Mouse (Mus musculus): ENCODE measurements at regions not wholly inside any gene's neighbourhood (a gene's known extent, or its start where the extent isn't known, plus 50 kb on each side); places are given as distances from the start of the nearest gene placed in this dataset.
A peak's percentile ranks its signal among the peaks of the same experiment; 100 is the strongest.

- Histone ChIP-seq H3K27ac (ENCODE audit: low read length) (0 out of 2 replicates have a peak overlapping the region, but pooled peaks have one; percentile 32), H3K4me2 (ENCODE audit: low read length) (no peak overlapping the region), H3K36me3 (ENCODE audit: control insufficient read depth, insufficient read depth, low read length) (no peaks in the 10 kb centered on the region), H3K4me3 (ENCODE audit: low read depth, low read length) (no peak overlapping the region), H3K9me3 (replicated peaks; ENCODE audit: control insufficient read depth, low read length, poor library complexity, severe bottlenecking) (no peaks in the 10 kb centered on the region), H3K9ac (ENCODE audit: low read depth, low read length) (no peak overlapping the region), H3K27me3 (ENCODE audit: control insufficient read depth, insufficient read depth, low read depth, low read length) (no peaks in the 10 kb centered on the region), H3K4me1 (ENCODE audit: control insufficient read depth, insufficient read depth, low read length) (no peaks in the 10 kb centered on the region; the same call in 1 of the 2 replicates)
- WGBS: 61% methylated on average over 16 of the region's 16 CpGs
- ATAC-seq: no peak
These were observed 250.3 kb upstream of the Ppp2r3a start for GRCm38 (mm10) chr9:101501706-101502465.

GRCm38 (mm10) chr9:101501036-101501435 is 249.4 kb upstream of the Ppp2r3a start:
- H3K36me3 ChIP-seq (ENCODE audit: control insufficient read depth, insufficient read depth, low read length): no peaks in the 10 kb centered on the region
- H3K9me3 ChIP-seq (replicated peaks; ENCODE audit: control insufficient read depth, low read length, poor library complexity, severe bottlenecking): no peaks in the 10 kb centered on the region
- no peak overlapping the region for H3K4me2 ChIP-seq (ENCODE audit: low read length)
- H3K27ac ChIP-seq (ENCODE audit: low read length): no peak overlapping the region
- WGBS: 94% methylated on average over 3 of the region's 3 CpGs
- H3K4me3 ChIP-seq (ENCODE audit: low read depth, low read length): no peak overlapping the region
- no peak overlapping the region for H3K9ac ChIP-seq (ENCODE audit: low read depth, low read length)
- no peak for ATAC-seq
- H3K27me3 ChIP-seq (ENCODE audit: control insufficient read depth, insufficient read depth, low read depth, low read length): no peaks in the 10 kb centered on the region
- peaks cover under 1% of the 10 kb centered on the region for H3K4me1 ChIP-seq (ENCODE audit: control insufficient read depth, insufficient read depth, low read length)

DNA sequence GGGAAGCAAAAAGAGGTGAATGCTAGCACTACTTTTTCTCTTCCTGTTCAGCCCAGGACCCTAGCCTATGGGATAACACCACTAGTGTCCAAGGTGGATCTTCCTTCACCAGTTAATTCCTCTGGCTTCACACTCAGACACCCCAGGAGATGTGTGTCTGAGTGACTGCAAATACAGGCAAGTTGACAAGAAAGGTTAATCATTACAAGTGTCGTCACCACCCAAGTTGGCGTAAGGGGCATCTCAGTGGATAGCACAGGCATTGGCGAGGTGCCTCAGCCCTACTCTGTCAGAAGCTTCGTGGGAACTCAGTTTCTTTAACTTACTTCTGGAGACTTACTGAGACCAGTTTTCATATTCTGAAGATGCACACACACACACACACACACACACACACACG is 247.1 kb upstream of the Ppp2r3a start:
- Histone ChIP-seq H3K27ac (ENCODE audit: low read length) (no peak overlapping the region), H3K4me3 (ENCODE audit: low read depth, low read length) (no peak overlapping the region), H3K4me1 (ENCODE audit: control insufficient read depth, insufficient read depth, low read length) (peaks cover 7% of the 10 kb centered on the region), H3K9me3 (replicated peaks; ENCODE audit: control insufficient read depth, low read length, poor library complexity, severe bottlenecking) (no peaks in the 10 kb centered on the region), H3K36me3 (ENCODE audit: control insufficient read depth, insufficient read depth, low read length) (no peaks in the 10 kb centered on the region), H3K4me2 (ENCODE audit: low read length) (no peak overlapping the region), H3K27me3 (ENCODE audit: control insufficient read depth, insufficient read depth, low read depth, low read length) (no peaks in the 10 kb centered on the region), H3K9ac (ENCODE audit: low read depth, low read length) (no peak overlapping the region)
- WGBS: 94% methylated on average over 5 of the region's 5 CpGs
- no peak for ATAC-seq

DNA sequence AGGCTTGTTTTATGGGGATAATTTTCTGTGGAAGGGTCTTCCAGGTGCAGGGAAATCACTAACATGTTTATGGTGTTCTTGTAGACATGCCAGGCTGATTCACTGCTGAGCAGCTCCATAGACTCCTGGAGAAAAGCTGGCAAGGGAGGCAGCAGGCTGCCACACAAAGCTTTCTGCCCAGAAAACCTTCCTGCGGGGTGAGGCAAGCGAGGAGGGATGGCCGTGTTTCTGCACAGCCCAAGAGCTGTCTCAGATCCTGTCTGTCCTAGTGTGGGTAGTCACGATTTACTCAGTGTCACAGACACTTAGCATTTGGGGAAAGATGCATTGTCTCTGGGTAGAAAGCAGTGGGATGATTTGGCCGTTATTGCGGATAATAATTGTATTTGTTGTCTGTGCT is 244.2 kb upstream of the Ppp2r3a start:
- Histone ChIP-seq H3K4me3 (ENCODE audit: low read depth, low read length) (no peak overlapping the region), H3K9me3 (replicated peaks; ENCODE audit: control insufficient read depth, low read length, poor library complexity, severe bottlenecking) (no peaks in the 10 kb centered on the region), H3K9ac (ENCODE audit: low read depth, low read length) (peak overlapping the region; percentile 36; the same call in 1 of the 2 replicates), H3K36me3 (ENCODE audit: control insufficient read depth, insufficient read depth, low read length) (no peaks in the 10 kb centered on the region), H3K4me2 (ENCODE audit: low read length) (no peak overlapping the region), H3K27me3 (ENCODE audit: control insufficient read depth, insufficient read depth, low read depth, low read length) (no peaks in the 10 kb centered on the region), H3K4me1 (ENCODE audit: control insufficient read depth, insufficient read depth, low read length) (peaks cover 7% of the 10 kb centered on the region), H3K27ac (ENCODE audit: low read length) (peak overlapping the region; percentile 80)
- no peak; the same call in 1 of the 2 replicates for ATAC-seq
- WGBS: 34% methylated on average over 6 of the region's 6 CpGs

GRCm38 (mm10) chr9:101489013-101489412 is 237.4 kb upstream of the Ppp2r3a start:
- Histone ChIP-seq H3K27ac (ENCODE audit: low read length) (no peak overlapping the region), H3K36me3 (ENCODE audit: control insufficient read depth, insufficient read depth, low read length) (no peaks in the 10 kb centered on the region), H3K4me1 (ENCODE audit: control insufficient read depth, insufficient read depth, low read length) (no peaks in the 10 kb centered on the region), H3K27me3 (ENCODE audit: control insufficient read depth, insufficient read depth, low read depth, low read length) (no peaks in the 10 kb centered on the region), H3K9ac (ENCODE audit: low read depth, low read length) (no peak overlapping the region), H3K4me2 (ENCODE audit: low read length) (no peak overlapping the region), H3K4me3 (ENCODE audit: low read depth, low read length) (no peak overlapping the region), H3K9me3 (replicated peaks; ENCODE audit: control insufficient read depth, low read length, poor library complexity, severe bottlenecking) (no peaks in the 10 kb centered on the region)
- no peak for ATAC-seq
- 72% methylated on average over 6 of the region's 6 CpGs for WGBS

- no peak overlapping the region for H3K4me3 ChIP-seq (ENCODE audit: low read depth, low read length)
- 0 out of 2 replicates have a peak, but pooled peaks cover 3% of the 10 kb centered on the region for H3K9me3 ChIP-seq (replicated peaks; ENCODE audit: control insufficient read depth, low read length, poor library complexity, severe bottlenecking)
- H3K4me1 ChIP-seq (ENCODE audit: control insufficient read depth, insufficient read depth, low read length): peaks cover 22% of the 10 kb centered on the region
- ATAC-seq: no peak
- H3K27ac ChIP-seq (ENCODE audit: low read length): no peak overlapping the region
- H3K27me3 ChIP-seq (ENCODE audit: control insufficient read depth, insufficient read depth, low read depth, low read length): no peaks in the 10 kb centered on the region
- WGBS: 76% methylated on average over 3 of the region's 3 CpGs
- H3K36me3 ChIP-seq (ENCODE audit: control insufficient read depth, insufficient read depth, low read length): no peaks in the 10 kb centered on the region
- H3K9ac ChIP-seq (ENCODE audit: low read depth, low read length): no peak overlapping the region
- H3K4me2 ChIP-seq (ENCODE audit: low read length): no peak overlapping the region
These were observed 224.6 kb upstream of the Ppp2r3a start for GRCm38 (mm10) chr9:101476223-101476622.

DNA sequence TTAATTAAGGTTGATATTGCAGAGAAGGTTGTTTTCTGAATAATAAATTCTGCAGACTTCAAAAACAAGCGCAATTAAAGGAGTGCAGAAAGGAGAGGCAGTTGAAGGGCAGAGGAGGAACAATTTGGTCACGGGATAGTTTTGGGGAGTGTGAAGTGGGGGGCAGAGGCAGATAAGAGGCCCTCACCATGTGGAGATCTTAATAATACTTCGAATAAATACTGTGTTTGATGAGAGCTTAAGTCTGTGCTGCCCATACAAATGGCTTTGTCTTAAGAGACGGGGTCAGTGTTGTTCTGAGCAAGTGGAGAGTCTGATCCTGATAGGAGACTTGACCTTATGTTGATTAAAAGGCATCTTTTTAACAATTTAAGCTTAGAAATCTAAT is 221.5 kb upstream of the Ppp2r3a start:
- H3K9me3 ChIP-seq (replicated peaks; ENCODE audit: control insufficient read depth, low read length, poor library complexity, severe bottlenecking): 0 out of 2 replicates have a peak, but pooled peaks cover 5% of the 10 kb centered on the region
- peaks cover 22% of the 10 kb centered on the region for H3K4me1 ChIP-seq (ENCODE audit: control insufficient read depth, insufficient read depth, low read length)
- ATAC-seq: 0 out of 2 replicates have a peak, but pooled peaks have one; percentile 5
- no peak overlapping the region for H3K4me2 ChIP-seq (ENCODE audit: low read length)
- WGBS: 24% methylated on average over 4 of the region's 4 CpGs
- no peaks in the 10 kb centered on the region for H3K27me3 ChIP-seq (ENCODE audit: control insufficient read depth, insufficient read depth, low read depth, low read length)
- peak overlapping the region; percentile 67 for H3K27ac ChIP-seq (ENCODE audit: low read length)
- no peak overlapping the region for H3K4me3 ChIP-seq (ENCODE audit: low read depth, low read length)
- no peaks in the 10 kb centered on the region for H3K36me3 ChIP-seq (ENCODE audit: control insufficient read depth, insufficient read depth, low read length)
- no peak overlapping the region for H3K9ac ChIP-seq (ENCODE audit: low read depth, low read length)

- Histone ChIP-seq H3K4me3 (ENCODE audit: low read depth, low read length) (no peak overlapping the region), H3K36me3 (ENCODE audit: control insufficient read depth, insufficient read depth, low read length) (no peaks in the 10 kb centered on the region), H3K9me3 (replicated peaks; ENCODE audit: control insufficient read depth, low read length, poor library complexity, severe bottlenecking) (0 out of 2 replicates have a peak, but pooled peaks cover 5% of the 10 kb centered on the region), H3K4me2 (ENCODE audit: low read length) (no peak overlapping the region), H3K27me3 (ENCODE audit: control insufficient read depth, insufficient read depth, low read depth, low read length) (no peaks in the 10 kb centered on the region), H3K4me1 (ENCODE audit: control insufficient read depth, insufficient read depth, low read length) (peaks cover 22% of the 10 kb centered on the region), H3K9ac (ENCODE audit: low read depth, low read length) (no peak overlapping the region), H3K27ac (ENCODE audit: low read length) (peak overlapping the region; percentile 67)
- 5% methylated on average over 8 of the region's 8 CpGs for WGBS
- ATAC-seq: peak; percentile 85
These were observed 220.8 kb upstream of the Ppp2r3a start for GRCm38 (mm10) chr9:101472101-101473073.
